15 mouse cellular contexts compared by ENCODE assay signal in genomic region chr5:131492535-131492934, GRCm38 (mm10).
DNase-seq lines count a peak whose midpoint lies in the region; TF ChIP-seq lines count a peak whose summit lies in the region.
"Had no signal": no experiment of that assay in that cellular context is flagged by ENCODE, and none has a peak within 500 bp of the region (broad histone marks: within the 10 kb centered on the region; RNA-seq: fewer than 3 reads in every experiment).

No protein-coding gene starts in this region.

- TF ChIP-seq POLR2A in testis, adult 2 months (IDR thresholded peaks at IDR 0.05; ENCODE audit: control insufficient read depth, low read depth, low read length): no peak
- no peak for TF ChIP-seq POLR2A in small intestine, adult 2 months (IDR thresholded peaks at IDR 0.05; ENCODE audit: low read depth, low read length)

- no peaks in the 10 kb centered on the region for H3K27me3 ChIP-seq in testis, adult 2 months (ENCODE audit: control insufficient read depth, insufficient read depth, low read length)
- no peaks in the 10 kb centered on the region for H3K27me3 ChIP-seq in small intestine, adult 2 months (ENCODE audit: control insufficient read depth, insufficient read depth, low read length)
- H3K27me3 ChIP-seq: forebrain, embryonic 13.5 days; heart, embryonic 12.5 days; liver, embryonic 13.5 days; neural tube, embryonic 12.5 days; stomach, embryonic 15.5 days had no signal

- no peak overlapping the region for H3K4me3 ChIP-seq in layer of hippocampus, adult 2 months
- no peak overlapping the region for H3K4me3 ChIP-seq in testis, adult 2 months (ENCODE audit: control insufficient read depth, low read depth, low read length)
- no peak overlapping the region for H3K4me3 ChIP-seq in small intestine, adult 2 months (ENCODE audit: low read depth, low read length)
- H3K4me3 ChIP-seq: forebrain, embryonic 13.5 days; heart, embryonic 12.5 days; liver, embryonic 13.5 days; neural tube, embryonic 12.5 days; stomach, embryonic 15.5 days had no signal

- 75% methylated on average over 8 of the region's 8 CpGs for WGBS in small intestine, adult 2 months

- H3K4me1 ChIP-seq in testis, adult 2 months (ENCODE audit: control insufficient read depth, insufficient read depth, low read length): peaks cover 11% of the 10 kb centered on the region
- peaks cover 2% of the 10 kb centered on the region; the same call in 1 of the 2 replicates for H3K4me1 ChIP-seq in small intestine, adult 2 months (ENCODE audit: control insufficient read depth, insufficient read depth, insufficient read length, low read length)
- H3K4me1 ChIP-seq: liver, embryonic 13.5 days had no signal

- DNase-seq in embryo, embryonic 10 days (ENCODE audit: low spot score): peak; percentile 45
- DNase-seq in embryo, embryonic 9.5 days (ENCODE audit: extremely low spot score): no peak
- no peak for DNase-seq in layer of hippocampus, adult 2 months (ENCODE audit: low spot score in 2 of 2)
- no peak for DNase-seq in layer of hippocampus, adult 9-11 months
- no peak for DNase-seq in testis, postnatal 14 days (ENCODE audit: low spot score)
- DNase-seq in right cerebral cortex, adult 18-20 months: no peak
- DNase-seq: gastrocnemius, postnatal 14 days; liver, embryonic 13.5 days had no signal

- TF ChIP-seq CTCF in layer of hippocampus, adult 2 months (conservative IDR thresholded peaks at IDR 0.05): peak; percentile 66
- 0 out of 2 replicates have a peak, but pooled peaks have one; percentile 3 for TF ChIP-seq CTCF in testis, adult 2 months (IDR thresholded peaks at IDR 0.05; ENCODE audit: control insufficient read depth, insufficient read depth, insufficient replicate concordance, low read depth, low read length)
- TF ChIP-seq CTCF in small intestine, adult 2 months (IDR thresholded peaks at IDR 0.05; ENCODE audit: extremely low read depth, insufficient read length, insufficient replicate concordance, low read depth, low read length): peak; percentile 59; the same call in 1 of the 2 replicates

- H3K27ac ChIP-seq in layer of hippocampus, adult 2 months: no peak overlapping the region
- H3K27ac ChIP-seq in testis, adult 2 months (ENCODE audit: control insufficient read depth, insufficient read depth, low read depth, low read length): no peak overlapping the region
- H3K27ac ChIP-seq in small intestine, adult 2 months (ENCODE audit: insufficient read depth, low read depth, low read length): no peak overlapping the region
- H3K27ac ChIP-seq: forebrain, embryonic 13.5 days; liver, embryonic 13.5 days; macrophage; neural tube, embryonic 12.5 days; stomach, embryonic 15.5 days had no signal

- no peaks in the 10 kb centered on the region for H3K36me3 ChIP-seq in testis, adult 2 months (ENCODE audit: control insufficient read depth, insufficient read depth, low read length)
- H3K36me3 ChIP-seq in small intestine, adult 2 months (ENCODE audit: control insufficient read depth, insufficient read depth, low read length): no peaks in the 10 kb centered on the region
- H3K36me3 ChIP-seq: liver, embryonic 13.5 days; neural tube, embryonic 12.5 days; stomach, embryonic 15.5 days had no signal

Comparison
In these comparisons a context has a peak if more than half of its experiments do, and no peak if none do; other contexts are left out.
1. CTCF ChIP-seq: peak in every context shown above with its lines; median percentile 66 in layer of hippocampus, adult 2 months; 59 in small intestine, adult 2 months; 3 in testis, adult 2 months.